Mouse (Mus musculus): Measurements from ENCODE around the gene Dnmbp.

The Dnmbp gene

GRCm38 (mm10) chr19:43949111-43949810, 9.3 kb upstream of the Dnmbp start:
- no peak for DNase-seq (ENCODE audit: low read depth, low spot score)

GRCm38 (mm10) chr19:43944566-43944965, 4.6 kb upstream of the Dnmbp start:
- DNase-seq (ENCODE audit: low read depth, low spot score) = no peak

- DNase-seq (ENCODE audit: low read depth, low spot score) = no peak
Measured at GRCm38 (mm10) chr19:43943076-43943475, 3.1 kb upstream of the Dnmbp start.

GRCm38 (mm10) chr19:43939171-43939768, 721 bp downstream of the Dnmbp start:
- no peak for DNase-seq (ENCODE audit: low read depth, low spot score)

GRCm38 (mm10) chr19:43938355-43938754, 1.6 kb downstream of the Dnmbp start:
- DNase-seq (ENCODE audit: low read depth, low spot score) = no peak

GRCm38 (mm10) chr19:43930926-43931325, 9.1 kb downstream of the Dnmbp start:
- no peak for DNase-seq (ENCODE audit: low read depth, low spot score)

GRCm38 (mm10) chr19:43930366-43930765, 9.6 kb downstream of the Dnmbp start:
- no peak for DNase-seq (ENCODE audit: low read depth, low spot score)

GRCm38 (mm10) chr19:43929869-43930268, 10.1 kb downstream of the Dnmbp start:
- DNase-seq (ENCODE audit: low read depth, low spot score) = no peak

GRCm38 (mm10) chr19:43927967-43928366, 12.0 kb downstream of the Dnmbp start:
- no peak for DNase-seq (ENCODE audit: low read depth, low spot score)

- DNase-seq (ENCODE audit: low read depth, low spot score) = no peak
Measured at GRCm38 (mm10) chr19:43927057-43927456, 12.9 kb downstream of the Dnmbp start.

GRCm38 (mm10) chr19:43926141-43926987, 13.6 kb downstream of the Dnmbp start:
- no peak for DNase-seq (ENCODE audit: low read depth, low spot score)

- no peak for DNase-seq (ENCODE audit: low read depth, low spot score)
Measured at GRCm38 (mm10) chr19:43924361-43924760, 15.6 kb downstream of the Dnmbp start.

- DNase-seq (ENCODE audit: low read depth, low spot score) = no peak
Measured at GRCm38 (mm10) chr19:43922963-43923362, 17.0 kb downstream of the Dnmbp start.

GRCm38 (mm10) chr19:43921410-43921809, 18.6 kb downstream of the Dnmbp start:
- no peak for DNase-seq (ENCODE audit: low read depth, low spot score)

- no peak for DNase-seq (ENCODE audit: low read depth, low spot score)
Measured at GRCm38 (mm10) chr19:43920453-43921300, 19.3 kb downstream of the Dnmbp start.

GRCm38 (mm10) chr19:43919841-43920240, 20.1 kb downstream of the Dnmbp start:
- DNase-seq (ENCODE audit: low read depth, low spot score) = no peak

- no peak for DNase-seq (ENCODE audit: low read depth, low spot score)
Measured at GRCm38 (mm10) chr19:43918834-43919233, 21.2 kb downstream of the Dnmbp start.

- DNase-seq (ENCODE audit: low read depth, low spot score) = no peak
Measured at GRCm38 (mm10) chr19:43917763-43918162, 22.2 kb downstream of the Dnmbp start.

- DNase-seq (ENCODE audit: low read depth, low spot score) = no peak
Measured at GRCm38 (mm10) chr19:43917406-43917691, 22.6 kb downstream of the Dnmbp start.

GRCm38 (mm10) chr19:43916586-43917405, 23.2 kb downstream of the Dnmbp start:
- no peak for DNase-seq (ENCODE audit: low read depth, low spot score)

GRCm38 (mm10) chr19:43915431-43915830, 24.6 kb downstream of the Dnmbp start:
- no peak for DNase-seq (ENCODE audit: low read depth, low spot score)
